Comparison of ENCODE assay signal across 23 mouse cellular contexts in genomic region chr2:44849666-44850065, GRCm38 (mm10).
DNase-seq lines count a peak whose midpoint lies in the region; ATAC-seq and TF ChIP-seq lines count a peak whose summit lies in the region.
"Had no signal": no experiment of that assay in that cellular context is flagged by ENCODE, and none has a peak within 500 bp of the region (broad histone marks: within the 10 kb centered on the region; RNA-seq: fewer than 3 reads in every experiment).

No protein-coding gene starts in this region.

- DNase-seq in 3134 (ENCODE audit: extremely low read depth, insufficient read length, low spot score), result peak; percentile 28
- DNase-seq in 3T3-L1 (ENCODE audit: low read depth, low spot score), result peak; percentile 61
- DNase-seq in 416B (ENCODE audit: low read depth), result peak; percentile 82
- DNase-seq in layer of hippocampus, adult 8-10 months (ENCODE audit: low spot score in 2 of 2), result no peak
- no peak for DNase-seq in layer of hippocampus, adult 9-11 months
- DNase-seq: adrenal gland, adult 2 months; adrenal gland, adult 8-10 months; adrenal gland, postnatal 10 days; adrenal gland, postnatal 14 days; adrenal gland, postnatal 25 days; adrenal gland, postnatal 36 days; B cell, adult 2 months; cerebellum, adult 11 months; cerebellum, adult 11-12 months; cerebellum, adult 18-20 months; cerebellum, adult 2 months; cerebellum, adult 8-10 months; cerebellum, adult 9-10 months had no signal

- no peaks in the 10 kb centered on the region for H3K4me1 ChIP-seq in embryonic fibroblast, embryonic 13.5 days (ENCODE audit: control insufficient read depth, insufficient read depth, low read length)

- ATAC-seq in CD4-positive, CD25-positive, alpha-beta regulatory T cell, adult 4 months, result no peak
- ATAC-seq in granulocyte monocyte progenitor cell, adult 5-6 weeks (replicated peaks; ENCODE audit: poor library complexity, severe bottlenecking), result no peak
- ATAC-seq: activated CD4-positive, CD25-positive, alpha-beta regulatory T cell, adult 4 months; Patski had no signal

- TF ChIP-seq POLR2A in embryonic fibroblast, embryonic 13.5 days (IDR thresholded peaks at IDR 0.05; ENCODE audit: low read depth, low read length), result no peak

- H3K27ac ChIP-seq in embryonic fibroblast, embryonic 13.5 days (ENCODE audit: insufficient read depth, low read length), result peak overlapping the region; percentile 31; the same call in 1 of the 2 replicates

- no peak for TF ChIP-seq CTCF in embryonic fibroblast, embryonic 13.5 days (IDR thresholded peaks at IDR 0.05; ENCODE audit: borderline replicate concordance, insufficient read depth, low read length)

- H3K4me3 ChIP-seq in embryonic fibroblast, embryonic 13.5 days (ENCODE audit: insufficient read depth, low read length), result no peak overlapping the region

Comparison
In these comparisons a context has a peak if more than half of its experiments do, and no peak if none do; other contexts are left out.
1. DNase-seq: peak in 3134 (single experiment), 3T3-L1 (single experiment) and 416B (single experiment); none in layer of hippocampus, adult 8-10 months (0 of 2) and layer of hippocampus, adult 9-11 months (single experiment).